Mouse (Mus musculus) kidney, postnatal 25 days (tissue): Measurements from ENCODE around the gene Fv1.
"Not testable (repeated sequence)": the region's sequence is repeated elsewhere in the genome, so short reads cannot be mapped to it uniquely, and the experiment has no call there.

Source experiments
- DNase-seq, 2 experiments: peaks; one replicate each; pipeline ENCODE4 v3.0.0; 2021; ENCODE audit warnings: mixed read lengths in 2 of 2

The Fv1 gene

GRCm38 (mm10) chr4:147868450-147869031 is at the start of gene Fv1, which contains the start of gene Miip:
TSS of gene Fv1 (plus strand) at chr4:147868979.
TSS of gene Miip (minus strand) at chr4:147868816.
- DNase-seq = peak; percentile 96 to 99

- not testable (repeated sequence) for DNase-seq
Observed at GRCm38 (mm10) chr4:147819659-147820058, 49.1 kb upstream of the Fv1 start.

- DNase-seq = not testable (repeated sequence)
Observed at GRCm38 (mm10) chr4:147821414-147821813, 47.4 kb upstream of the Fv1 start.

- no peak for DNase-seq
Observed at GRCm38 (mm10) chr4:147824389-147824788, 44.4 kb upstream of the Fv1 start.

GRCm38 (mm10) chr4:147839282-147839681 is 29.5 kb upstream of the Fv1 start:
- DNase-seq = peak in 1 of 2 experiments; percentile 68

- no peak for DNase-seq
Observed at GRCm38 (mm10) chr4:147842871-147843270, 25.9 kb upstream of the Fv1 start.

GRCm38 (mm10) chr4:147847614-147848583 is 20.9 kb upstream of the Fv1 start, which contains the start of gene Zfp933:
TSS of gene Zfp933 (minus strand) at chr4:147848366.
- DNase-seq = peak; percentile 75 to 78

- DNase-seq = no peak
Observed at GRCm38 (mm10) chr4:147848584-147848991, 20.2 kb upstream of the Fv1 start.

GRCm38 (mm10) chr4:147850776-147851175 is 18.0 kb upstream of the Fv1 start:
- no peak for DNase-seq

GRCm38 (mm10) chr4:147862051-147862450 is 6.7 kb upstream of the Fv1 start:
- no peak for DNase-seq

- no peak for DNase-seq
Observed at GRCm38 (mm10) chr4:147865651-147866050, 3.1 kb upstream of the Fv1 start.

- DNase-seq = no peak
Observed at GRCm38 (mm10) chr4:147866056-147866455, 2.7 kb upstream of the Fv1 start.

GRCm38 (mm10) chr4:147866793-147867192 is 2.0 kb upstream of the Fv1 start:
- DNase-seq = not testable (repeated sequence)

- no peak for DNase-seq
Observed at GRCm38 (mm10) chr4:147867563-147868449, 973 bp upstream of the Fv1 start.

GRCm38 (mm10) chr4:147869238-147869637 is 459 bp downstream of the Fv1 start:
- no peak for DNase-seq

- DNase-seq = no peak
Observed at GRCm38 (mm10) chr4:147875852-147876575, 7.2 kb downstream of the Fv1 start.

- no peak for DNase-seq
Observed at GRCm38 (mm10) chr4:147878537-147878936, 9.8 kb downstream of the Fv1 start.

- DNase-seq = no peak
Observed at GRCm38 (mm10) chr4:147879456-147879855, 10.7 kb downstream of the Fv1 start.

GRCm38 (mm10) chr4:147879865-147880264 is 11.1 kb downstream of the Fv1 start:
- no peak for DNase-seq

GRCm38 (mm10) chr4:147881792-147882191 is 13.0 kb downstream of the Fv1 start:
- no peak for DNase-seq

GRCm38 (mm10) chr4:147883041-147883440 is 14.3 kb downstream of the Fv1 start:
- no peak for DNase-seq

GRCm38 (mm10) chr4:147884138-147884537 is 15.4 kb downstream of the Fv1 start:
- DNase-seq = no peak
